Mouse (Mus musculus): ENCODE measurements at regions not wholly inside any gene's neighbourhood (a gene's known extent, or its start where the extent isn't known, plus 50 kb on each side); places are given as distances from the start of the nearest gene placed in this dataset.
"Not testable (repeated sequence)": the region's sequence is repeated elsewhere in the genome, so short reads cannot be mapped to it uniquely, and the experiment has no call there.

- not testable (repeated sequence) for H3K9ac ChIP-seq; H3K4me2 ChIP-seq; H3K36me3 ChIP-seq; H3K27me3 ChIP-seq; ATAC-seq (ENCODE audit: low read depth); H3K9me3 ChIP-seq (replicated peaks); H3K4me3 ChIP-seq (replicated peaks); H3K27ac ChIP-seq; H3K4me1 ChIP-seq (replicated peaks); DNase-seq
- 74% methylated on average over 4 of the region's 4 CpGs for WGBS (ENCODE audit: insufficient replicate concordance)
Measured at GRCm38 (mm10) chr12:115592985-115593384, 454.5 kb upstream of the Zfp386 start.

GRCm38 (mm10) chr12:115603763-115604162, 443.8 kb upstream of the Zfp386 start:
- Histone ChIP-seq H3K4me3 (replicated peaks) (no peak overlapping the region), H3K36me3 (no peaks in the 10 kb centered on the region), H3K4me2 (no peak overlapping the region), H3K27me3 (no peaks in the 10 kb centered on the region), H3K9ac (no peak overlapping the region), H3K4me1 (replicated peaks) (no peaks in the 10 kb centered on the region), H3K9me3 (replicated peaks) (no peaks in the 10 kb centered on the region; the same call in 1 of the 2 replicates), H3K27ac (no peak overlapping the region)
- DNase-seq (no peak), ATAC-seq (ENCODE audit: low read depth) (no peak)
- WGBS (ENCODE audit: insufficient replicate concordance), result 60% methylated on average over 2 of the region's 2 CpGs

- no peak for ATAC-seq (ENCODE audit: low read depth)
- Histone ChIP-seq H3K27me3 (no peaks in the 10 kb centered on the region), H3K4me3 (replicated peaks) (no peak overlapping the region), H3K9me3 (replicated peaks) (no peaks in the 10 kb centered on the region; the same call in 1 of the 2 replicates), H3K4me1 (replicated peaks) (no peaks in the 10 kb centered on the region), H3K9ac (no peak overlapping the region), H3K4me2 (no peak overlapping the region), H3K36me3 (no peaks in the 10 kb centered on the region), H3K27ac (no peak overlapping the region)
- no peak for DNase-seq
- 25% methylated on average over 3 of the region's 3 CpGs for WGBS (ENCODE audit: insufficient replicate concordance)
Measured at GRCm38 (mm10) chr12:115604951-115605350, 442.6 kb upstream of the Zfp386 start.

GRCm38 (mm10) chr12:115622564-115623233, 424.8 kb upstream of the Zfp386 start:
- H3K4me1 ChIP-seq (replicated peaks); DNase-seq; H3K9ac ChIP-seq; H3K9me3 ChIP-seq (replicated peaks); H3K4me3 ChIP-seq (replicated peaks); H3K36me3 ChIP-seq; H3K27ac ChIP-seq; H3K27me3 ChIP-seq; ATAC-seq (ENCODE audit: low read depth); H3K4me2 ChIP-seq: not testable (repeated sequence)
- 64% methylated on average over 1 of the region's 1 CpGs for WGBS (ENCODE audit: insufficient replicate concordance)

- Histone ChIP-seq H3K9me3 (replicated peaks) (0 out of 2 replicates have a peak, but pooled peaks cover 5% of the 10 kb centered on the region), H3K9ac (no peak overlapping the region), H3K4me3 (replicated peaks) (no peak overlapping the region), H3K27me3 (no peaks in the 10 kb centered on the region), H3K27ac (no peak overlapping the region), H3K4me2 (no peak overlapping the region), H3K4me1 (replicated peaks) (no peaks in the 10 kb centered on the region), H3K36me3 (no peaks in the 10 kb centered on the region)
- no peak for DNase-seq
- ATAC-seq (ENCODE audit: low read depth), result no peak
- 59% methylated on average over 3 of the region's 3 CpGs for WGBS (ENCODE audit: insufficient replicate concordance)
Measured at GRCm38 (mm10) chr12:115624221-115624620, 423.3 kb upstream of the Zfp386 start.

GRCm38 (mm10) chr12:115647599-115647998, 399.9 kb upstream of the Zfp386 start:
- WGBS (ENCODE audit: insufficient replicate concordance), result 29% methylated on average over 3 of the region's 3 CpGs
- Histone ChIP-seq H3K9ac (no peak overlapping the region), H3K27ac (no peak overlapping the region), H3K4me2 (no peak overlapping the region), H3K27me3 (no peaks in the 10 kb centered on the region), H3K4me3 (replicated peaks) (no peak overlapping the region), H3K4me1 (replicated peaks) (no peaks in the 10 kb centered on the region), H3K36me3 (no peaks in the 10 kb centered on the region), H3K9me3 (replicated peaks) (peaks cover 7% of the 10 kb centered on the region; the same call in 1 of the 2 replicates)
- no peak for ATAC-seq (ENCODE audit: low read depth)
- DNase-seq, result no peak

GRCm38 (mm10) chr12:115648161-115648560, 399.4 kb upstream of the Zfp386 start:
- not testable (repeated sequence) for DNase-seq; H3K9ac ChIP-seq; H3K27ac ChIP-seq; H3K4me2 ChIP-seq; H3K4me1 ChIP-seq (replicated peaks); H3K9me3 ChIP-seq (replicated peaks); H3K4me3 ChIP-seq (replicated peaks); H3K27me3 ChIP-seq; ATAC-seq (ENCODE audit: low read depth); H3K36me3 ChIP-seq
- WGBS (ENCODE audit: insufficient replicate concordance), result 58% methylated on average over 2 of the region's 2 CpGs

- no peak overlapping the region for H3K4me2 ChIP-seq
- DNase-seq (no peak), ATAC-seq (ENCODE audit: low read depth) (no peak)
- H3K4me3 ChIP-seq (replicated peaks), result no peak overlapping the region
- no peak overlapping the region for H3K9ac ChIP-seq
- 56% methylated on average over 1 of the region's 1 CpGs for WGBS (ENCODE audit: insufficient replicate concordance)
- H3K27ac ChIP-seq, result no peak overlapping the region
- no peaks in the 10 kb centered on the region for H3K36me3 ChIP-seq
- no peaks in the 10 kb centered on the region for H3K27me3 ChIP-seq
- peaks cover 4% of the 10 kb centered on the region; the same call in 1 of the 2 replicates for H3K9me3 ChIP-seq (replicated peaks)
- H3K4me1 ChIP-seq (replicated peaks), result no peaks in the 10 kb centered on the region
Measured at GRCm38 (mm10) chr12:115655781-115656180, 391.7 kb upstream of the Zfp386 start.

- H3K9ac ChIP-seq; H3K27ac ChIP-seq; H3K9me3 ChIP-seq (replicated peaks); H3K4me3 ChIP-seq (replicated peaks); DNase-seq; H3K4me2 ChIP-seq; H3K27me3 ChIP-seq; H3K4me1 ChIP-seq (replicated peaks); ATAC-seq (ENCODE audit: low read depth); H3K36me3 ChIP-seq: not testable (repeated sequence)
Measured at GRCm38 (mm10) chr12:115664081-115664480, 383.4 kb upstream of the Zfp386 start.

- H3K4me1 ChIP-seq (replicated peaks); H3K36me3 ChIP-seq; ATAC-seq (ENCODE audit: low read depth); H3K4me3 ChIP-seq (replicated peaks); DNase-seq; H3K27me3 ChIP-seq; H3K27ac ChIP-seq; H3K9ac ChIP-seq; H3K9me3 ChIP-seq (replicated peaks); H3K4me2 ChIP-seq: not testable (repeated sequence)
- WGBS (ENCODE audit: insufficient replicate concordance), result 49% methylated on average over 3 of the region's 3 CpGs
Measured at GRCm38 (mm10) chr12:115671683-115672082, 375.8 kb upstream of the Zfp386 start.

- H3K36me3 ChIP-seq, result no peaks in the 10 kb centered on the region
Measured at GRCm38 (mm10) chr12:115691801-115692200, 355.7 kb upstream of the Zfp386 start.

GRCm38 (mm10) chr12:115709813-115710212, 337.7 kb upstream of the Zfp386 start:
- not testable (repeated sequence) for H3K9ac ChIP-seq; H3K36me3 ChIP-seq; H3K4me2 ChIP-seq; ATAC-seq (ENCODE audit: low read depth); H3K9me3 ChIP-seq (replicated peaks); H3K4me3 ChIP-seq (replicated peaks); H3K27ac ChIP-seq; H3K4me1 ChIP-seq (replicated peaks); H3K27me3 ChIP-seq; DNase-seq
- 36% methylated on average over 1 of the region's 1 CpGs for WGBS (ENCODE audit: insufficient replicate concordance)

More at GRCm38 (mm10) chr12:115691801-115692200, 355.7 kb upstream of the Zfp386 start:
- no peaks in the 10 kb centered on the region for H3K27me3 ChIP-seq
- no peak overlapping the region for H3K9ac ChIP-seq
- WGBS (ENCODE audit: insufficient replicate concordance), result 58% methylated on average over 1 of the region's 1 CpGs
- no peak overlapping the region for H3K4me3 ChIP-seq (replicated peaks)
- no peaks in the 10 kb centered on the region for H3K9me3 ChIP-seq (replicated peaks)
- no peak for DNase-seq
- no peak overlapping the region for H3K4me2 ChIP-seq
- no peaks in the 10 kb centered on the region for H3K4me1 ChIP-seq (replicated peaks)
- H3K27ac ChIP-seq, result no peak overlapping the region
- ATAC-seq (ENCODE audit: low read depth), result no peak
